Mouse (Mus musculus) bone marrow, adult 2 months (tissue): ENCODE data around the gene Gfer.

Experiments
- CTCF ChIP-seq: fragments of 200-500 bp; IDR thresholded peaks from 2 replicates; pipeline ENCODE4 v1.5.1; 2011; ENCODE audit warnings: low read length, control low read depth; ENCODE audit not compliant: control insufficient read depth, insufficient read depth
- POLR2A ChIP-seq: fragments of 200-500 bp; IDR thresholded peaks from 2 replicates; pipeline ENCODE4 v1.6.1; 2011; ENCODE audit warnings: low read depth, mild to moderate bottlenecking, control low read depth, low read length, borderline replicate concordance; ENCODE audit not compliant: control insufficient read depth

GRCm38 (mm10) chr17:24676877-24677276 lies 19.1 kb downstream of the Gfer start:
- no peak for TF ChIP-seq POLR2A
- no peak for TF ChIP-seq CTCF
